Mouse (Mus musculus): ENCODE results near the gene Macf1.
"Not testable (repeated sequence)": the region's sequence is repeated elsewhere in the genome, so short reads cannot be mapped to it uniquely, and the experiment has no call there.

The Macf1 gene

DNA sequence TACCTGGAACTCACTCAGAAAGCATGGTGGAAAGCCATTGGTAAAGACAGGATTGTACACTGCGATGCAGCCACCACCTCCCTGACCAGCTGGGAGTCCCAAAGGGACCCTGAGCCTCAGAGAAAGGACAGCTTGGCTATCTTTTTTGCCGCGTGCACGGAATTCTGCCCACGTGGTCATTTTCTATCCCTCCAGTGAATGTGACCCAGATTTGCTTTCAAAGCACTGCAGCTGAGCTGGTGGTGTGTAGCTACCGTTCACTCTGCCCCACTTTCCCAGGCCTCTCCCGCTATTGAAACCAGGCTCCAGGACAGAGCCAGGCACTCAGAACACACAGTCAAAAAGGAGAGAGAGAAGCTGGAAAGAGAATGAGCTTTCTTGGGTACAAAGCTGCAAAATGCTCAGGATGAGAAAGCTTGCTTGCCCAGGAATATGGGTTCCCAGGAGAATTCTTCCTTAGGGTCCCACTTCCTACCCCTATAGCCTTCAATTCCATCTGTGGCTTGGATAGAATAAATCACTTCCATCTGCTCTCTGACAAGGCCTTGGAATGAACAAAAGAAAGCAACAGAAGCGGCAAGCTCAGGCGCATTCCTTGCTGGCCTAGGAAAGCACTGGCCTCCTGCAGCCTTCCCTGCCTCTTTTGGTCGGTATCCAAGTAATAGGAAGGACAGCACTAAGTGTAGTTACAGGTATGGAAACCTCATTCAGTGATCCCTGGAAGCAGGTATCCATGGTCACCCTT, 6.9 kb downstream of the Macf1 start:
- in situ Hi-C loops (cut with MboI, MseI), result loop anchor here in 1 of 2 experiments (10.0 kb wide), 1 partner anchor 142 kb away; no protein-coding TSS in a partner anchor

DNA sequence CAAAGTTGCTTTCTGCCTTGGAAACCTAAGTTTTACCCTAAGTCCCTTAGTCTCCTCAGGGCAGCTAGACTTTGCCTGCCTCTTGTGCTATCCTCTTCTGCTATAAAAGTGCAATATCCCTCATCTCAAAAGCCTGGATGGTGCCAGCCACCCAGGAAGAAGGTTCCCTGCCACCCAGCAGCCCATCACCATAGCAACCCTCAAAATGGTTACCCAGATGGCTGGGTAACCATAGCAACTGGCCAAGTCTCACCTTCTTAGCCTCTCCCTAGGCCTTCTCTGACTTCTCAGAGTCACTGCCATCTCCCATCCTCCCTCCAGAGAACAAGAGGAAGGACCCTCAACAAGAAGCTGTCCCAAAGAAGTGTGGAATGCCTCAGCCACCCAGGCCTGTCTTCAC, 13.6 kb downstream of the Macf1 start:
- in situ Hi-C loops (cut with MboI, MseI), result loop anchor here in 1 of 2 experiments (10.0 kb wide), 1 partner anchor 136 kb away; no protein-coding TSS in a partner anchor

DNA sequence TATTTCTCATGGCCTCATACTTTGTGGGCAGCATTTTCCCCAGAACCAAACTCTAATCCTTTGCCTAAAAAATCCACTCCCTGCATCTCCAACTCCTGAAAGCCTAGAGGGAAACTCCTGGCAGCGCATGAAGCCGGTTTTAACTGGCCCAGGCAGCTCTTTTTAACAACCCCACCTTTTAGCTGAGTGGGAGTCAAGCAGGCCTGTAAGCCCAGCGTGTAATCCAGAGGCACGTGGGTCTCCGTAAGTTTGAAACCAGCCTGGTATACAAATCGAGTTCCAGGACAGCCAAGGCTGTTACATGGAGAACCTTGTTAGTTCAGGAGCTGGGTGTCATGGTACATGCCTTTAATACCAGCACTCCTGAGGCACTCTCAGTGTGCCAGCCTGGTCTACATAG, 14.5 kb downstream of the Macf1 start:
- in situ Hi-C loops (cut with MboI, MseI), result loop anchor here in 1 of 2 experiments (10.0 kb wide), 1 partner anchor 135 kb away; no protein-coding TSS in a partner anchor

DNA sequence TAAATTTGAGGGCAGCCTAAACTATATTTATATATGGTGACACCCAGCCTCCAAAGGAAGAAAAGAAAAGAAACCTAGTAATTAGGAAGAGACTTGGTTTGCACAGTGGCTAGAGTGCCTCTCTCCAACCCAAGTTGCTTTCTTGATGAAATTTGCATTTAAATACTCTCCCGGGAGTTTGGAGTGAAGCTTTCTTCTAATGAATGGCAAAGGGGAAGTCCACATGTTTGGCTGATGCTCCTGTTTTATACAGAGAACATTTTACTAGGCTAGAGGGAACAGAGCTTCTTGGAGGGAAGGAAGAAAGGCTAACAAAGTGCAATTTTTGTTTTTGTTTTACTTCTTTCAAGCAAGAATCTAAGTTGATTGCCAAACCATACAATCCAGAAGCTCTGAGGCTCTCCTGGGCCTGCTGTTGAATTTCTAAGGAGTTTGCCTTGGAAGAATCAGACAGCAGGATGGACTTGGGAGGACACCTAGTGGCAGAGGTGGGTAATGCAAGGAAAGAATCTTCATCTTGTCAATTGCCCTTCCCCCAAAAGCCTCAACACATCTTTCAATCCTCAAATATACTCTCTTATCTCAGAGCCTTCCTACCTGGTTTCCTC, 16.8 kb downstream of the Macf1 start:
- in situ Hi-C loops (cut with MboI, MseI), result no loop called here

DNA sequence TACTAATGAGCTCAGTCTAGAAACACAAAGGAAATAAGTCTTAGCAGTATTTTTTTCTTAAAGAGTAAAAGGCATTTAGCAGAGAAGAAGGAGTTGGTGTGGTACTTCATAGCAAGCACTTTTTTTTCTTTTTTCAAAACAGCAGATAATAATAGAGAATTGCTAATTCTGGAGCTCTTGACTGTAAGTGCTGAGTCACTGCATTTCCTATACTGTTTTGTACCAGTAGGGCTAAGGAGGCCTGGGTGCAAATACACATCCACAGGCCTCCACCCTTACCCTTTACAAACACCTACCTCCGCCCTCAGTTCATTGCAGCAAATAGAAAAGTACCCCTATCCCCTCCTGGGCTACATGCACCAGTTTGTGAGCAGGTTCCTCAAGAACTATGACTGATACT, 17.6 kb downstream of the Macf1 start:
- in situ Hi-C loops (cut with MboI, MseI), result no loop called here

DNA sequence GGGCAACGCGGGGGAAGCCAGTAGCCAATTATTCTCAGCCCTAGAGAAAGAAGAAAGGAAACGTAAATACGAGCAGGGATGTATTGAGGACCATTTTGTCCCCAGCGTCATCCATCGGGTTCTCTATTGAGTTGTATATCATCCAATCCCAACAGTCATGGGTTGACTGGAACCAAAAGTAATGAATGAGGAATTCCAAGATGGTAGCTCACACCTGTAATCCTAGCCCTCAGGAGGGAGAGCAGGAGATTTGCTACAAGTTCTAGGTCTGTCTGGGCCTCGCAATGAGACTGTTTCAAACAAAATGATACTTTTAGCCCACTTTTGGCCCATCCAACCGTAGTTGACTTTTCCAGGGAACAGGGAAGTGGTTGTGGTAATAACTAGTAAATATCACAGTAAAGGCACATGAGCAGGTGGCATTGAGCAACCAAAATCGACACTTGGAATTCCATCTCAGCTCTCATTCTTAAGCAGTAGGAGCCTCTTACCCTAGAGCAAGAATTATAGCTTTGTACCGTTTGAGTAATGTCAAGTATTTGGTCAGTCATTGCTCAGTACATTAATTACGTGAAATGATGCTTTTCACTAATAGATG, 18.4 kb downstream of the Macf1 start:
- in situ Hi-C loops (cut with MboI, MseI), result no loop called here

DNA sequence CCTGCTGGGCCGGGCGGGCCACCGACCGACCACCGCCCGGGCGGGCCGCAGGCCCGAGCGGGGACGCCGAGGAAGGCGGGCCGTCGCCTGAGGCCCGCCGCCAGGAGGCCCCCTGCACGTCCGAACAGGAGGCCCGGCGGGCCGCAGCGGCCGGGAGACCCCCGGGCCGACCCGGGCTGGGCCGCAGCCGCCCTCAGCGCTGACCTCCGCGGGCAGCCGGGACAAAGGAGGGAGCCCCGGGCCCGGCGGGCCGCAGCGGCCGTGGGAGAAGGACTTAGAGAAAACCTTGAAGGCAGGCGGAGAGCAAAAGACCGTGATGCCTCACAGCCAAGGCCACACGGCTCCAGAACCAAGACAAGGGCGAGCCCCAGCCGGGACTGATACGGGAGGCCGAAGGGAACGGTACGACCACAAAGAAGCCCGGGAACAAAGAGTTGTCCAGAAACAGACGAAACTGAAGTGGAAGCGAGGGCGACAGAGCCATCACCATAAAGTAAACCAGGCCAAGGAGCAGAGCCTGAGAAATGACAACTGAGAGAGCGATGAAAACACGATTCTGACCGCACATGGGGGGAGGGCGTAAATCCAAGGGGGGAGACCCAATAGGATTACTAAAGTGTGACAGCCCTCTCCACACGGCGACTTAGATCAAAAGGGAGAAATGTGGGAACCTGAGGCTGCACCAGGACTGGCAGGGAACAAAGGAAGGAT, 19.1 kb downstream of the Macf1 start:
- in situ Hi-C loops (cut with MboI, MseI), result no loop called here

DNA sequence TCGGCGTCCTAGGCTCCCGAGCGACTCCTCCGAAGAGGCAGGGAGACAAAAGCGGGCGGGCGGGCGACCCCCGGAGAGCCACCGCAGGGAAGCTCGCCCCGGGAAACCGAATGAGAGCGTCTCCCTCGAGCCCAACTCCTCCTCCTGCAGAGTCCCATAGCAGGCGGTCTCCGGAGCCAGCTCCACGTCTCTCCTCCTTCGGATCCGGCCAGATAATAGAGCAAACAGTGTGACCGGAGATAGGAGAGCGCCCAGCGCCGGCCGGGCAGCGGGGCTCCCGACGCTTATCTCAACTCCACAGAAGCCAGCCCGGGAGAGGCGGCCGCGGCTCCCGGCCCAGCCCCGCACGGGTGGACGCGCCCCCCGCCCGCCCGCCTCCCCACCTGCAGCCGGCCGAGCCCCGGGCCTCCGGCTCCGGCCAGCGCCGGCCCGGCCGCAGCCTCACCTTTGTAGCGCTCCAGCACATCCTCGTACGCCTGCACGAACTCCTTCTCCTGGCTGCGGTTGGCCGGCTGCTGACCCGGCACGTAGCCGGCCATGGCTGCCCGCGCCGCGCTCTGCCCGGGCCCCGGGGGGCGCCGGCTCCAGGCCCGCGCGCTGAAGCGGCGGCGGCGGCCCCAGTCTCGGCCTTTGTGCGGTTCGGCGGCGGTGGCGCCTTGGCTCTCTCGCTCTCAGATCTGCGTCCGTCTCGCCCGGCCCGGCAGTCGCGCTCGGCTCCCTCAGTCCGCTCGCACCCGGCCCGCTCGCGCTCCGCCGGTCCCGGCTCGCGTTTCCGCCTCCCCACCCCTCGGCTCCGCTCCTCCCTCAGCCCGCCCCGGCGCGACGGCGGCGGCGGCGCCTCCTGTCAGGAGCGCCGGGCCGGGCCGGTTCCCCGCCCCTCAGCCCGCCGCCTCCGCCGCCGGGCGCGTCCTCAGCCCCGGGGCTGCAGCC, 19.9 kb downstream of the Macf1 start:
- in situ Hi-C loops (cut with MboI, MseI), result no loop called here

DNA sequence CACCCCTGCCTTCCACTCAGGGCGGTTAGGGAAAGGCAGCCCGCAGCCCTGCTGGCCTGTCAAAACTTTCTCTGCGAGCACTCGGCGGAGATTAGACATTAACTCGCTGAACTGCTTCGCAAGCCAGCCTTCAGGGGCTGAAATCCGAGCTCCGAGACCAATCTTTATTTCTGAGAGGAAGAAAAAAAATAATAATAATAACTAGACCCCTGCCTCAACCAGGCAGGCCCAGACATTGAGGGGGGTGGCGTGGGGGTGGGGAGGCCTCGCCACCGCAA, 20.5 kb downstream of the Macf1 start:
- in situ Hi-C loops (cut with MboI, MseI), result no loop called here

DNA sequence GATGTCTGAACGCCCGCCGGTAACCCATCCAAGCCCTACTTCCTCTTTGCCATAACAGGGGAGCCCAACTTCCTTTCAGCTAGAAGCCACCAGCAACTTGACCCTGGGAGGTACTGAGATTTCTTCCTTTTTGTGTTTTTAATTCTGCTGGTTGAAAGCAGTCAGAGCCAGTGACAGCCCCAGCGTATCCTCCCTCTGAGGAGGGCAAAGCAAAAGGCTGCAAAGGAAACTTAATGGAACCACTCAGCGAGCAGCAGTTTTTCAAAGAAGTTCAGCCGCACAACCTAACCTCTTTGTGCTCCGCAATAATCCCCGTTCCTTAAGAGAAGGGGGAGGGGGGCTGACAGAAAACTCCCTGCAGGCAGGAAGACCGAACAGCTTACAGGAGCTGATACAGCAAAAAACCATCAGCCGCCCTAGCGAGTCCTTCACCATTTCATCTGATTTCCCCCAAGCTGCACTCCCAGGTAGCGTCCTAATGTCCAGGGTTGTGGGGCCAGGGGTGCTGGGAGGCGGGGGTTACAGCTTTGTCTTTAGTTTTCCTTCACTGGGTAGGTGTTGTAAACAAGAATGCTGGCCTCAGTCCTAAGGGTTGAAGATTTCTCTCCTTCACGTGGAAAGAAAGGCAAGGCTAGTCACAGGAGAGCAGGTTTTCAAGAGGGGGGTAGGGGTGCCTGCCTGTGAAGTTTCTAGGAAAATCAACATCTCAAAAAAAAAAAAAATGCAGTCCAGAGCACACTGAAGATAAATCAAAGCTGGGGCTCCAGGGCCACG, 21.1 kb downstream of the Macf1 start:
- in situ Hi-C loops (cut with MboI, MseI), result no loop called here

DNA sequence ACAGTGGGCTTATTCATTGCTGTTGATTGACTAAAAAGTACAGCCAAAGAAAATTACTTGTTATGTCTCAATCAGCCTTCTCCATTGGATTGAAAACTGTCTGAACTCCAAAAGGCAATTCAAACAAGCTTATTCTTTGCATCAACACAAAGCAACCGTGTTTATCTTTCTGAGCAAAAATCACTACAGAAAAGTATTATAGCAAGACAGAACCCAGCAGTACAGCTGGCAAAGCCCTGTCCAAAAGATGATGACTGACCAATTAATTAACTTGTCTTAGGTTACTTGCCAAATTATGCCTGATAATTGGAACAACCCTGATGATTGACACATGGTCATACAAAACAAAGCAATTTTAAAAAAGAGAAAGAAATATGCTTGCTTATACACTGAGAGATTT, 26.0 kb downstream of the Macf1 start:
- in situ Hi-C loops (cut with MboI, MseI), result loop anchor here in 1 of 2 experiments (5.0 kb wide), 1 partner anchor 56 kb away; no protein-coding TSS in a partner anchor

DNA sequence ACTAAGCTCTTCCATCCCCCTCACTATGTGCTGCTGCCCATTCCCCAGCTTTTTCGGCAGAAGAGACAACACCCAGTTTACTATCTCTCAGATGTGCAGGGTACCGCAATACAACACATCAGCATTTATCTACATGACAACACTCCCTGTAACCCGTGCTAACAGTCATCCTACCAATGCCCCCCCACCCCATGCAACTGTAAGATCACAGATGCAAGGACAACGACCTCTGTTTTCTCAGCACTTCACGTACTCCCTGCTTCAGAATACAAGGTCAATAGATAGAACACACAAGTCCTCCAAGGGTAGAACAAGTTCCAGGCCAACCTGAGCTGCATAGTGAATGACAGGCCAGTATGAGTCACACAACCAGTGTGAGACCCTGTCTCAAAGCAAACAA, 28.9 kb downstream of the Macf1 start:
- in situ Hi-C loops (cut with MboI, MseI), result loop anchor here in 1 of 2 experiments (5.0 kb wide), 1 partner anchor 53 kb away; no protein-coding TSS in a partner anchor

DNA sequence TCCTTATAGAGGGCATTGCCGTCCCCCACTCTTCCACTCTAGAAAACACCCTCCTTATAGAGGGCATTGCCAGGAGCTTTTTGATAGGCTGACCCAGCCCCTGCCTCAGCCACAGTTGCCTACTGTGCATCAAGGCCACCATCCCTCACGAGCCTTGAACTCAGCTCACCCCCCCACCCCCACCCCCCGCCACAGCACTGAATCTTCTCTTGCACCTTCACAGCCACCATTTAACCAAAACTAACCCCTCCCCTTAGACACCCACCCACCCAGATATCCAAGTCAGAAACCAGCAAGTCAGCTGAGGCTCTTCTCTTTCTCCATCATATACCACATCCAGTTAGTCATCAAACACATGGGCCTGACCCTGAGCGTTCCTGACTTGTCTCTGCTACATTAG, 29.6 kb downstream of the Macf1 start:
- in situ Hi-C loops (cut with MboI, MseI), result no loop called here

DNA sequence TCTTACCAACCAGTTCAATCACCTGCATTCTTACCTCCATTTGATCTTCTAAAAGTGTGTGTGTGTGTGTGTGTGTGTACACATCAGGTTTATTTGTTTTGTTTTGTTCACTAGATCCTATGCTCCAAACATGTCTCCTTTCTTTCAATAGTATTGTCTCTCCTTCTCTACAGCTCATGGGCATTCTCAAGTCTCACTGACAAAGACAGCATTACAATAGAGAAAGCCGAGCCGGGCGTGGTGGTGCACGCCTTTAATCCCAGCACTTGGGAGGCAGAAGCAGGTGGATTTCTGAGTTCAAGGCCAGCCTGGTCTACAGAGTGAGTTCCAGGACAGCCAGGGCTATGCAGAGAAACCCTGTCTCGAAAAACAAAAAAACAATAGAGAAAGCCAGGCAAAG, 30.7 kb downstream of the Macf1 start:
- in situ Hi-C loops (cut with MboI, MseI), result not testable (repeated sequence)

DNA sequence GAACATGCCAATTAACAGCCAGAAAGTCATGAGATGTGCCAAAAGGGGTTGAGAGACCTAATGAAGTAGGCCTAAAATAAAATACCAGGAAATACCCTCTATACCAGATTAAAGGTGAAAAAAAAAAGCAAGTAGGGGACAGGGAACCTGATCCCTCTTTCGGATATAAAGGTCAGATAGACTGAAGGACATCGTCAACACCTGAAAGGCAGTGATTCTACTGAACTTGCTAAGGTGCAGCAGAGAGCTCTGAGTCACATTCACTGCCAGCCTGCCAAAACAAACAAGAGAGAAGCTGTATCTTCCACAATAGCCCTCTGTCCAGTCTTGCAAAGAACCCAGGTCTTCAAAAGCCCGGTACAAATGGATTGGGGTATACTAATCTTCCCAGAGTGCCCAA, 32.0 kb downstream of the Macf1 start:
- in situ Hi-C loops (cut with MboI, MseI), result no loop called here

DNA sequence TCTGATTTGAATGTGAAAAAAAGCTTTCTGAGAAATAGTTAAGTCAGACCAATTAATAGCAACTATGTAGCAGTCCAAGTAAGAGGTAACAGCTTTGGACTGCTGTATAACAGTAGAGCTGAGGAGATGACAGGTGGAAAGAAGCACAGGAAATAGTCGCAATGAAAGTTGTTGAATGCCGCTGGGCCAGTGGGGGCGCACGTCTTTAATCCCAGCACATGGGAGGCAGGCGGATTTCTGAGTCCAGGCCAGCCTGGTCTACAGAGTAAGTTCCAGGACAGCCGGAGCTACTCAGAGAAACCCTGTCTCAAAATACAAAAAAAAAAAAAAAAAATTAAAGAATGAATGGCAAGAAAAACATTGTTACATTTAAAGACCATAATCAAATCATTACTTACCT, 35.0 kb downstream of the Macf1 start:
- in situ Hi-C loops (cut with MboI, MseI), result no loop called here

DNA sequence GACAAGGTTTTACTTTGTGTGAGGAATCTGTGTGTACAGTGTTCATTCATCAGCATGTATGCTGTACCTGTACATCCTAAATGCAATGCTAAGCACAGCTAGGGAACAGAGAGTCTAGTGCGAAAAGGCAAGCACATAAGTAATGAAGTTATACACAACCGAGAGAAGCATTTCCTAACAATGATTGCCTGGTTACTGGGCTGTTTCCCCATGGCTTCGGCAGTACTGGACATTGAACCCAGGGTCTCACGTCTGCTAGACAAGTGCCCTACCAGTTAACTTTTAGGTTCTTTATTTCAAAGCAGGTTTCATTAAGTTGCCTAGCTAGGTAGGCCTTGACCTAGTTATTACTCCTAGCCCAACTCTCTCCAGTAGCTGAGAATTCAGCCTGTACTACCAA, 36.5 kb downstream of the Macf1 start:
- in situ Hi-C loops (cut with MboI, MseI), result no loop called here

DNA sequence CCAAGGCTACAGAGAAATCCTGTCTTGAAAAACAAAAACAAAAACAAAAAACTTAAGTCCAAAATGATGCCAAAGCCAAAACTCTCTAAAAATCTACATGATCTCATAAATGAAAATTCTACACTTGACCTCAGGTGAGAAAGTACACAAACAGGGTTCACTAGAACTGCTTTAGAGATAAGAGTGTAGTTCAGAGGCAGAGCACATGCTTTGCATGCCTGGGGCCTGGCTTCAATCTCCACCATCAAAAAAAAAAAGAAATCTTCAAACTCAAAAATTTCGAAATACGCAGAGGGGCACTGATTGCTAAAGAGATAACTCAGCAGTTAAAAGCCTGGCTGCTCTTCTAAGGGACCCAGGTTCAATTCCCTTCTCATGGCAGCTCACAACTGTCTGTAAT, 37.1 kb downstream of the Macf1 start:
- in situ Hi-C loops (cut with MboI, MseI), result no loop called here

DNA sequence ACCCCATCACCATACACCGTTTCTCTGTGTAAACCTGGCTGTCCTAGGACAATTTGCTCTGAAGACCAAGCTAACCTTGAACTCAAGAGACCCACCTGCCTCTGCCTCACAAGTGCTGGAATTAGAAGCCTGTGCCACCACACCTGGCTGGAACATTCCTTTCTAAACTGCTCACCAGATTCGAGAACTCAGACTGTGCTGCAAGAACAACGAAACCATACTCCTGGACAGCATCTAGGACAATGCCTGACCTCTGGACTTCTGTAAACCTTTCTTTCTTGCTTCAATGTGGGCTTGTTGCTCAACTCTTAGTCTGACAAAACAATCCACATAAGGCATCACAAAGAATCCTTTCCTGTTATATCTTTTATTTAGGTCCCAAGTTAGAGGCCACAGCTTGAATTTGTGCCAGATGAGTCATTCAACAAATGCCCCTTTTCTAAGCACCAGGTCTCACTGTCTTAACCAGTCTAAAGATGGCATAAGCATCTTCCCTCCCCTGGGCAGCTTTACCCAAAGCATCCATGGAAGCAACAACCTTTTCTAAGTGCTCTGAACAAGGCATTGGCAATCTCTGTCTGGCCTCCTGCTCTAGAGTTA, 38.8 kb downstream of the Macf1 start:
- in situ Hi-C loops (cut with MboI, MseI), result no loop called here

DNA sequence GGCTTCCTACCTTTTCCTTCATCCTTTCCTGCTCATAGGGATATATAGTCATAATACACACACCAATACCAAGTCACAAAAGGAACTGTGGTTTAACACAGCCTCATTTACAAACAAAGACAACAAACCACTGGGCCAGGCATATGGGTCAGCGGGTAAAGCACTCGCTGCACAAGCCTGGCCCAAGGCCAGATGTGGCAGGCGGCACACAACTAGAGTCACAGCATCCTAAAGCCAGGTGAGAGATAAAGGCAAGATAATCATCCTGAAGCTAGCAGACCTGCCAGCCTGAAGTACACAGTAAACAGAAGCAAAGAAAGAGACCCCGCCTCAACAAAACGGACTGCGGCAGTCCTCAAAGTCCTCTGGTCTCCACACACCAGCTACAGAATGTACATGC, 40.6 kb downstream of the Macf1 start:
- in situ Hi-C loops (cut with MboI, MseI), result no loop called here

All from T-helper 17 cell (primary cell).